Mouse (Mus musculus): ENCODE data around the gene Park7. TPM values are rescaled to one million over a fixed set of nuclear protein-coding genes. Genes with fewer than 3 reads are reported as not detected.

The Park7 gene
- total and polyA plus RNA-seq, 3 experiments: 337 to 555 (median 495) TPM

DNA sequence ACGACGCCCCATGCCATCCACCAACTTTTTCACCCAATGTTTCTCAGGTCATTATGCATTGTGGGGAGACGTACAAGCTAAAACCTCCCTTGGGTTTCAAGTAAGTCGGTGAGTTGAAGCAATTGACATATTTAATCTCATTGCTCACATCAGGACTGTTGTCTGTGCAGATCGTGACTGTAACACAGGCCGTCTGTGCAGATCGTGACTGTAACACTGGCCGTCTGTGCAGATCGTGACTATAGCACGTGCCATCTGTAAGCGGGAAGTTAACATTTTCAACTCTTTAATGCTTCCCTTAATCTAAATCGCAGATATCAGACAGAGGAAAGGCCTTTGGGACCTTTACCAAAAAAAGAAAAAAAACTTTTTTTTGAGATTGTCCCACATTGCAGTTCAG lies 494 bp downstream of the Park7 start (continued):
- TF ChIP-seq ZMIZ1 (IDR thresholded peaks at IDR 0.05; ENCODE audit: low read depth, low read length) (no peak), MXI1 (IDR thresholded peaks at IDR 0.05; ENCODE audit: low read depth, low read length) (no peak), MAX (IDR thresholded peaks at IDR 0.05; ENCODE audit: low read length) (peak; percentile 76; the same call in 1 of the 2 replicates), GABPA (IDR thresholded peaks at IDR 0.05; ENCODE audit: insufficient replicate concordance, low read depth, low read length) (no peak), IRF4 (IDR thresholded peaks at IDR 0.05; ENCODE audit: low read depth, low read length) (no peak), ZKSCAN1 (IDR thresholded peaks at IDR 0.05; ENCODE audit: borderline replicate concordance, low read depth, low read length) (no peak), POLR2AphosphoS2 (IDR thresholded peaks at IDR 0.05; ENCODE audit: low read depth, low read length) (no peak), NRF1 (IDR thresholded peaks at IDR 0.05; ENCODE audit: low read depth, low read length) (no peak), BHLHE40 (IDR thresholded peaks at IDR 0.05; ENCODE audit: low read depth, low read length) (peak; percentile 97), MEF2A (IDR thresholded peaks at IDR 0.05; ENCODE audit: borderline replicate concordance, low read depth, low read length) (no peak)

DNA sequence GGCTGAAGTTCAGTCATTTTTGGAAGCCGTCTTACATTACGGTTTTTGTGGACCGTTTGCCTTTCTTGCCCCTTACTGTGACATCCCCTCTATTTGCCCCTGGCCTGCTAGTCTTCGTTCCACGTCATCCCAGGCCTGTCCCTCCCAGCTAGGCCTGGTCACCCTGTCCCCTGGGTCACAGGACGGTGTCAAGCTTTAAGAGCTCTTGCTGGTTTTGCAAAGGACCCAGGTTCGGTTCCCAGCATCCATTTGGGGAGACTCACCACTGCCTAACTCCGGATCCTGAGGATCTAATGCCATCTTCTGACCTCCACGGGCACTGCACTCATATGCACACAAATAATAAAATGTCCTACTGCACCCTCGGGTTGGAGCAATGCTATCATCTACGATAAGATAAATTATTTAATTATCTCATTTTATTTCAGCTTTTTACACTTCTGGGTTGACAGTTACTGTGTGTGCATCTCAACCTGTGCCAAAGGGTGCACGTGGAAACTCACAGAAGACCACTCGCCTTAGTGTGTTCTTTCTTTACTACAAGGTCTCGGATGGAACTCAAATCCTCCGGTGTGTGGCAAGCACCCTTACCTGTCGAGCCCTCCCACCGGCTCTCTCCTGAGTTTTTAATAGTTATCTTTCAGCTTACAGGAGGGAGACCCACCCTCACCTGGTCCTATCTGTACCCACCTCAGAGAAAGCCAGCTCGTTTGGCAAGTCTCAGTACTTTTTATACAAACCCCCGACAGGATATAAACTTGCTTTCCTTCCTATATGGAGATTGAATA lies 3.9 kb downstream of the Park7 start:
- DNase-seq (ENCODE audit: extremely low read depth): no peak
- TF ChIP-seq TBP (conservative IDR thresholded peaks at IDR 0.05; ENCODE audit: low read depth, low read length) (no peak), USF2 (conservative IDR thresholded peaks at IDR 0.05; ENCODE audit: low read depth, low read length) (no peak)
- in situ Hi-C loops (cut with MboI; ENCODE audit: low pct_ligation_motif_present, low pct_unique_long_range_greater_than_20kb, low sequenced_read_pairs) (no loop called here), dilution Hi-C loops (cut with MboI; ENCODE audit: extremely low pct_ligation_motif_present, extremely low pct_unique_long_range_greater_than_20kb, low sequenced_read_pairs) (no loop called here)
- Histone ChIP-seq H3K79me2 (replicated peaks; ENCODE audit: control insufficient read depth, extremely low read depth, insufficient read depth, poor library complexity, severe bottlenecking) (peaks cover 27% of the 10 kb centered on the region), H3K4me3 (replicated peaks in 1 of 3; ENCODE audit: low read depth in 2 of 3, low read length in 2 of 3, poor library complexity in 1 of 3) (no peak overlapping the region), H3K9me3 (replicated peaks; ENCODE audit: low read length) (no peaks in the 10 kb centered on the region), H3K4me2 (ENCODE audit: insufficient read depth, low read depth, poor library complexity, severe bottlenecking) (no peak overlapping the region), H3K4me1 (ENCODE audit: control insufficient read depth in 1 of 2, insufficient read depth in 2 of 2) (peaks cover 8 to 41% of the 10 kb centered on the region in 2 experiments), H3K27ac (ENCODE audit: insufficient read depth, low read depth) (no peak overlapping the region), H3K36me3 (replicated peaks in 1 of 2; ENCODE audit: control insufficient read depth in 1 of 2, insufficient read depth in 1 of 2, low read length in 1 of 2) (peaks cover 18 to 29% of the 10 kb centered on the region in 2 experiments), H3K9ac (ENCODE audit: insufficient read depth, low read depth) (no peak overlapping the region), H3K27me3 (replicated peaks) (no peaks in the 10 kb centered on the region)

DNA sequence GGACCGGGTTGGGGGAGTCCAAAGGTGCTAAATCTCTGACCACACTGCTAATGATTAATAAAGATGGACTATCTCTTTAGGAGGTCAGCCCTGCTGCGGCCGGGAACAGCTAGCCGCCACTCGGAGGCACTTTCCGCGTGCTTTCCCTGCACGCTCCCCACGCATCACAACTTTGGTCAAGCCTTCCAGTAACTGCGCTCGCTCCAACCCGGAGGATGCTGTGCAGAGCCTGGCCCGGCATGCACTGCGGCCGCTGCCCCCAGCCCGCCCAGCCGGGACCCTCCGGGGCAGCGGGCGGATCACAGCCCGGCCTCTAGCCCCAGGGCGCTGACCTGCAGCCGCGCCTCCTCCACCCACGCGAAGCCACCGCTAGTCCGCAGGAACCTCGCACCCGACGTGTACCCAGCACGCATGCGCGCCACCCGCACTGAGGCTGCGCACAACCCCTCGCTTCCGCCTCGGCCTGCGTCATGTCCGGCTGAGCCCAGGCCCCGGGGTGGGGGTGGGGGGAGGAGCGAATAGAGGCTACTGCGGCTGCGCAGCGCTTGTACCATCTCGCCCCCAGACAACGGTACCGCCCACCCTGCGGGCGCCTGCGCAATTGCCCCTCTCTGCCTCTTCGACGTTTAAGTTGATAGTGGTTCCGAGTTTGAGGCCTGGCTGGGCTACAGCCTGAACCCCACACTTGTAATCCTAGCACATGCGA lies 4.6 kb downstream of the Park7 start:
- Histone ChIP-seq H3K27ac (ENCODE audit: insufficient read depth, low read depth) (peak overlapping the region; percentile 34), H3K4me2 (ENCODE audit: insufficient read depth, low read depth, poor library complexity, severe bottlenecking) (no peak overlapping the region), H3K79me2 (replicated peaks; ENCODE audit: control insufficient read depth, extremely low read depth, insufficient read depth, poor library complexity, severe bottlenecking) (peaks cover 27% of the 10 kb centered on the region), H3K4me3 (replicated peaks in 1 of 3; ENCODE audit: low read depth in 2 of 3, low read length in 2 of 3, poor library complexity in 1 of 3) (peak overlapping the region; percentile 83 to 91 (median 88)), H3K4me1 (ENCODE audit: control insufficient read depth in 1 of 2, insufficient read depth in 2 of 2) (peaks cover 8 to 38% of the 10 kb centered on the region in 2 experiments), H3K9me3 (replicated peaks; ENCODE audit: low read length) (no peaks in the 10 kb centered on the region), H3K36me3 (replicated peaks in 1 of 2; ENCODE audit: control insufficient read depth in 1 of 2, insufficient read depth in 1 of 2, low read length in 1 of 2) (peaks cover 24 to 34% of the 10 kb centered on the region in 2 experiments), H3K9ac (ENCODE audit: insufficient read depth, low read depth) (peak overlapping the region; percentile 65), H3K27me3 (replicated peaks) (no peaks in the 10 kb centered on the region)
- in situ Hi-C loops (cut with MboI; ENCODE audit: low pct_ligation_motif_present, low pct_unique_long_range_greater_than_20kb, low sequenced_read_pairs) (no loop called here), dilution Hi-C loops (cut with MboI; ENCODE audit: extremely low pct_ligation_motif_present, extremely low pct_unique_long_range_greater_than_20kb, low sequenced_read_pairs) (no loop called here)
- DNase-seq (ENCODE audit: extremely low read depth): peak; percentile 98
- TF ChIP-seq MXI1 (IDR thresholded peaks at IDR 0.05; ENCODE audit: low read depth, low read length): peak; percentile 91
- TF ChIP-seq HCFC1 (IDR thresholded peaks at IDR 0.05; ENCODE audit: low read depth, low read length): peak; percentile 92
- peak; percentile 82 for TF ChIP-seq TCF12 (IDR thresholded peaks at IDR 0.05; ENCODE audit: low read depth, low read length)
- peak; percentile 89 for TF ChIP-seq SIN3A (IDR thresholded peaks at IDR 0.05; ENCODE audit: low read length)
- peak; percentile 91 for TF ChIP-seq NELFE (IDR thresholded peaks at IDR 0.05; ENCODE audit: low read depth, low read length)
- TF ChIP-seq POLR2A (IDR thresholded peaks at IDR 0.05; ENCODE audit: low read depth, low read length): peak; percentile 91
- TF ChIP-seq MYC (IDR thresholded peaks at IDR 0.05; ENCODE audit: low read depth, low read length): peak; percentile 40; the same call in 1 of the 2 replicates
- TF ChIP-seq MAZ (IDR thresholded peaks at IDR 0.05; ENCODE audit: low read depth, low read length): peak; percentile 97
- no peak for TF ChIP-seq PAX5 (IDR thresholded peaks at IDR 0.05; ENCODE audit: low read length)
- TF ChIP-seq CHD2 (IDR thresholded peaks at IDR 0.05; ENCODE audit: low read length): peak; percentile 77
- TF ChIP-seq EP300 (IDR thresholded peaks at IDR 0.05; ENCODE audit: low read length): no peak
- peak; percentile 27; the same call in 1 of the 2 replicates for TF ChIP-seq BHLHE40 (IDR thresholded peaks at IDR 0.05; ENCODE audit: low read depth, low read length)
- peak; percentile 28; the same call in 1 of the 2 replicates for TF ChIP-seq TBP (conservative IDR thresholded peaks at IDR 0.05; ENCODE audit: low read depth, low read length)
- TF ChIP-seq RAD21 (IDR thresholded peaks at IDR 0.05; ENCODE audit: low read depth, low read length): no peak
- peak; percentile 95 for TF ChIP-seq ELF1 (IDR thresholded peaks at IDR 0.05; ENCODE audit: low read depth, low read length)
- peak; percentile 83; the same call in 1 of the 2 replicates for TF ChIP-seq ZMIZ1 (IDR thresholded peaks at IDR 0.05; ENCODE audit: low read depth, low read length)
- no peak for TF ChIP-seq ZNF384 (IDR thresholded peaks at IDR 0.05; ENCODE audit: low read depth, low read length)
- peak; percentile 71 for TF ChIP-seq MEF2A (IDR thresholded peaks at IDR 0.05; ENCODE audit: borderline replicate concordance, low read depth, low read length)
- TF ChIP-seq NRF1 (IDR thresholded peaks at IDR 0.05; ENCODE audit: low read depth, low read length): peak; percentile 97
- TF ChIP-seq POLR2AphosphoS2 (IDR thresholded peaks at IDR 0.05; ENCODE audit: low read depth, low read length): peak; percentile 74; the same call in 1 of the 2 replicates
- TF ChIP-seq CTCF (conservative IDR thresholded peaks at IDR 0.05 in 1 of 2, IDR thresholded peaks at IDR 0.05 in 1 of 2; ENCODE audit: low read depth in 2 of 2, low read length in 2 of 2): no peak

All from CH12.LX (cell line).